Mouse (Mus musculus): ENCODE results near the gene Sorbs1.

DNA sequence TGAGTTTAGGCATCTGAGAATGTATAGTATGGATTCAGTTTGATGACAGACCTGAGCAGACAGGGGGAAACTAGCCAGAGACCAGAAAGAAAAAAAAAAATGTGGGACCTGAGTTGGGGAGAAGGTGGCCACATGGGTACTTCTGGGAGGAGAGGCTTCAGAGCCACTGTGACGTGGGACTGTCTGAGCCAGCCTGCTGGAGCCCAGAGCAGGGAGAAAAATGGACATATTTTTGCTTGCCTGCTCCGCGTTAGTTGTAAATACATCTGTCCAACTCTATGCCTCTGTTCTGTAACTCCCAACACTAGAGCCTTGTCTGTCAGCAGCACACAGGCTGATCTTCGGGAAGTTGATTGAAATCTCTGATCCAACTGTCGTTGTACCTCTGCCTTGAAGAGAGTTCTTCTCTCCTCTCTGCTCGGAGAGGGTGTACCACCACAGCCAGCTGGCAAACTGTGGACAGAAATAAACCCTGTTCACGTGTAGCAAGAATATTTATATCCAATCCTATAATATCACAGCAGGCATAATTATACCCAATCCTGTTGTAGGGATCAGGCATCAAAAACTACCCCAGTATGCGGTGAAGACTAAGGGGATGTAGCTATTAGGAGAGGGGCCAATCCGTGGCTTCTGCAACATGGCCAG lies 12.9 kb upstream of the Sorbs1 start:
- no peak for TF ChIP-seq CTCF (IDR thresholded peaks at IDR 0.05; ENCODE audit: borderline replicate concordance, insufficient read depth, low read length)
- no peak for TF ChIP-seq POLR2A (IDR thresholded peaks at IDR 0.05; ENCODE audit: low read depth, low read length)

Data from embryonic fibroblast, embryonic 13.5 days (primary cell).